Mouse (Mus musculus) myocyte (in vitro differentiated cells): Measurements from ENCODE around the gene Tcf7l1.
"Not testable (repeated sequence)": the region's sequence is repeated elsewhere in the genome, so short reads cannot be mapped to it uniquely, and the experiment has no call there.

ENCODE experiments used
- CEBPB ChIP-seq: IDR thresholded peaks from 2 replicates; pipeline ENCODE4 v1.6.1; 2011; ENCODE audit warnings: mild to moderate bottlenecking, moderate library complexity; ENCODE audit not compliant: poor library complexity, insufficient read depth, severe bottlenecking
- E2F4 ChIP-seq: IDR thresholded peaks from one replicate; pipeline ENCODE4 v1.6.1; 2011; ENCODE audit warnings: mild to moderate bottlenecking, control low read depth, moderate library complexity; ENCODE audit not compliant: insufficient read depth
- MYOD1 ChIP-seq, 3 experiments: IDR thresholded peaks; one replicate each; pipeline ENCODE4 v1.6.1; 2011; ENCODE audit warnings: control low read depth in 2 of 3, low read depth in 2 of 3, mild to moderate bottlenecking in 2 of 3, moderate library complexity in 1 of 3; ENCODE audit not compliant: insufficient read length in 2 of 3, control insufficient read depth in 1 of 3
- MYOG ChIP-seq, 3 experiments: IDR thresholded peaks; one replicate each; pipeline ENCODE4 v1.6.1; 2011; ENCODE audit warnings: control low read depth in 2 of 3, low read depth in 2 of 3, mild to moderate bottlenecking in 2 of 3; ENCODE audit not compliant: insufficient read length in 2 of 3, control insufficient read depth in 1 of 3, insufficient read depth in 1 of 3
- POLR2A ChIP-seq: IDR thresholded peaks from one replicate; pipeline ENCODE4 v1.6.1; 2011; ENCODE audit warnings: low read depth, mild to moderate bottlenecking, control low read depth, moderate library complexity; ENCODE audit not compliant: insufficient read length
- TCF12 ChIP-seq: IDR thresholded peaks from one replicate; pipeline ENCODE4 v1.6.1; 2011; ENCODE audit warnings: mild to moderate bottlenecking, control low read depth; ENCODE audit not compliant: poor library complexity, insufficient read depth, severe bottlenecking
- TCF3 ChIP-seq: IDR thresholded peaks from one replicate; pipeline ENCODE4 v1.6.1; 2011; ENCODE audit warnings: low read depth, control low read depth; ENCODE audit not compliant: insufficient read length

GRCm38 (mm10) chr6:72828037-72828436 is 39.0 kb upstream of the Tcf7l1 start:
- TF ChIP-seq POLR2A; E2F4; TCF12; MYOD1 (IDR thresholded peaks at IDR 0.05; ENCODE audit: control insufficient read depth in 1 of 3, insufficient read length in 2 of 3, low read depth in 2 of 3); TCF3; MYOG (IDR thresholded peaks at IDR 0.05; ENCODE audit: control insufficient read depth in 1 of 3, insufficient read depth in 1 of 3, insufficient read length in 2 of 3, low read depth in 2 of 3); CEBPB: not testable (repeated sequence)
